Mouse (Mus musculus): ENCODE data around the gene Cacna1b. TPM values are rescaled to one million over a fixed set of nuclear protein-coding genes. Genes with fewer than 3 reads are reported as not detected.

The Cacna1b gene
- polyA plus RNA-seq (2017; shearing (Covaris generic)): under 1 TPM; 0.11 to 0.22 TPM

DNA sequence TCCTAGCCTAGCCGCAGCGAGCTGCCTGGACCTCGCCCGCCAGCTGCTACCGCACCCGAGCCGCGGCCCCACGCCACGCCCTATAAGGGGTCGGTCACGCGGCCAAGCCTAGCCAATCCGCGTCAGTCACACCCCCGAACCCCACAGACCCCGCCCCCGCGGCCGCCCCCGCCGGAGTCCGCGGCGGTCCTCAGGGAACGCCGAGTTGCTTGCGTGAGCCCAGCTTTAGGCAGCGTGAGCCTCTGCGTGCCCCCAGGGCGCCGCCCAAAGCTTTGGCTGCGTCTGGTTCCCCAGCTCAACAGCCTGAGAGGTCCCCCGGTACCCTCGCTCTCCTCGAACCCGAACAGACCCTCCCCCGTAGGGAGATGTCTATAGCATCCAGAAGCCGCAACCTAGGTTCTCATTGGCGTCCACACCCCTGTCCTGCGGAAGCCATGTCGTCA lies at the start of gene Cacna1b:
Cacna1b (minus strand) TSS at position 38 of the 443 bp plus-strand sequence.

Other genes starting within 250 kb of the Cacna1b start
- gene Ehmt1, start 156.5 kb upstream of the Cacna1b start, polyA plus RNA-seq (2017; shearing (Covaris generic)): 10 to 100 TPM; 42.0 to 43.0 TPM
- gene Arrdc1, start 172.1 kb upstream of the Cacna1b start, polyA plus RNA-seq (2017; shearing (Covaris generic)): 100 to 1,000 TPM; 238 to 261 TPM
- gene Zmynd19, start 186.6 kb upstream of the Cacna1b start, polyA plus RNA-seq (2017; shearing (Covaris generic)): 10 to 100 TPM; 17.1 to 20.3 TPM
- 10 to 100 TPM; 31.9 to 39.7 TPM for gene Dph7, start 199.2 kb upstream of the Cacna1b start, polyA plus RNA-seq (2017; shearing (Covaris generic))
- gene Mrpl41, start 211.9 kb upstream of the Cacna1b start, polyA plus RNA-seq (2017; shearing (Covaris generic)): 10 to 100 TPM; 82.9 to 86.7 TPM
- 10 to 100 TPM; 80.2 to 86.3 TPM for gene Pnpla7, start 212.9 kb upstream of the Cacna1b start, polyA plus RNA-seq (2017; shearing (Covaris generic))